Mouse (Mus musculus) 3T3-L1 (cell line): ENCODE results near the gene Atrn.
"Not testable (repeated sequence)": the region's sequence is repeated elsewhere in the genome, so short reads cannot be mapped to it uniquely, and the experiment has no call there.

ENCODE experiments used
- DNase-seq: peaks from one replicate; pipeline ENCODE4 v3.0.0-alpha.2; 2015; ENCODE audit warnings: low read depth, low spot score

Gene Atrn

DNA sequence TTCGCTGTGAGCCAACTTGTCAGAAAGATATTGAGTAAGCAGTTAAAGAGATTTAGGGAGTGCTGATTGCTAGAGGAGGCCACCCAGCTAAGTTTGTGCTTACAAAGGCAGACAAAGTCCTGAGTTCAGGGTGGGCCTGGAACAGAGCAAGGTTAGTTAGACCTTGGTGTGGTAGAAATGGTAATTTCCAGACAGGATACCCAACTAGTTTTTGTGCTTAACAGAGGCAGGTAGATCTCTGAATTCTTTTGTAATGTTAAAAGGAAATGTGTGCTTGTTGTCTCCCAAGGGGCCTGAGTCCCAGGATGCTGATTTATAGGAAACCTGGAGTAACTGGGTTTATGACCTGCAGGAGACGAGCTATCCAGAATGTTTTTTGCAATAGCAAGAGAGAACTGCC is 52.6 kb downstream of the Atrn start:
- no peak for DNase-seq

DNA sequence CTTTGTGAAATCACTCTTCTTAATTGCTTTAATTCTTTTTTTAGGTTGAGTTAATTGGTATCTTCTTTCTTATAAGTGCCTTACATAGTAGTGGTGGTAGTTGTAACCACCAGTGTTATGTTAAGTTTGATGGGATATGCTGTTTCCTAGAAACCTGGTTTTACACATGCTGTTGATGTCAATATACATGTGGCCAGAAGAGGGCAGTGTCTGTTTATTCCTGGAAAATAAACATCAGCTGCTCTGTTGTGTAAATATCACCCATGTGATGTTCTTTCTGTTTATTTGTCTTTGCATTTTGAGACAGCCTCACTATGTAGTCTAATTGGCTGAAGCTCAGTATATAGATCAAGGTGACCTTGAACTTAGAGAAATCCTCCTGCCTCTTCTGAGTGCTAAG is 55.6 kb downstream of the Atrn start:
- peak; percentile 89 for DNase-seq

DNA sequence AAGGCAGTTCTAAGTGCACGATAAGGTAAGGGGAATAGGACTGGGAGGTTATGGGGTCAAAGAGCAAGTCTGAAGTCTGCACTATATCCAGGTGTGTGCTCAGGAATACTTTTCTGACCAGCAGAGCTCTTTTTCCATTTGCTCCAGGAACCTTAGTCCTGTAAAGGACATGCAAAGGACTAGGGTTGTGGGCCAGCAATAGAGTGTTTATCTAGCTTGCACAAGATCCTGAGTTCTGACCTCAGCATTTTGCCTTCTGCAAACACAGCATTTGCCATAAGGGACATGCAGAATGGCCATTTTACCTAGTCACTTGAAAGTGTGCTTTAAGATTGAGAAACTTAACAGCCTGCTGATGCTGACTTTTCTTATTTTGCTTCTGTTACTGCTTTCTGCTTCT is 58.7 kb downstream of the Atrn start:
- no peak for DNase-seq

DNA sequence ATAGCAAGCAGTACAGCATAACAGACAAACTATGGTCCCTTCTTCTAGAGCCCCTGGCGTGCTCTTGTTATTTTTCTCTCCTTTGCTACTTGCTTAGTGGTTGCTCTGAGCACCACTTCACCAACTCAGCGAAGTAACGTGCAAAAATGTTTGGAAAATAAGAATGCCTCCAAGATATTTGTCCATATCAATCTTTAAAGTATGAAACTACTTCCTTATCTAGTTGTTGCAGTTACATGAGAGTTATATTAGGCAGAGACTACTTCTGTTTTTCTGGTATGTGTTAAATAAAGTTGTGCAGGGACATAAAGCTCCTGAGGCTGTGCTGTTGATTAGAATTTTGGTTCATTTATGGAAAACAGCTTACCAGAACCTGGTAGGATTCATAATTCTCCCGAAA is 64.7 kb downstream of the Atrn start:
- no peak for DNase-seq

DNA sequence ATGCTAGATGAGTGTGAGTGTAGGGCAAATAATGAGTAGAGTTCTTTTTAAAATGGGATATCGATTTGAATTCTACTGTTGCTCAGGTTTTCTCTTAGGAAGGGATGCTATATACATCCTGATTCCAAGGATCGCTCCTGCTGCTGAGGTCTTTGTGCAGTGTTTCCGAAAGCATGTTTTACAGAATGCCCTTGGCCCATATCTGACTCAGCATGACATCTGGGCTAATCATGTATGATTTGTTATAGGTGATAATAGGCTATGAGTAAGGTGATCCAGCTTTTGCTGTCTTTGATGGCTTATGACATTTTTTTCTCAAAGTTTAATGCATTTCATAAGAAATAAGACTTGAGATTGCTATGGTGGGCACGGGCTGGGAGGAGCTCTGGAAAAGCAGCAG is 66.1 kb downstream of the Atrn start:
- DNase-seq = no peak

DNA sequence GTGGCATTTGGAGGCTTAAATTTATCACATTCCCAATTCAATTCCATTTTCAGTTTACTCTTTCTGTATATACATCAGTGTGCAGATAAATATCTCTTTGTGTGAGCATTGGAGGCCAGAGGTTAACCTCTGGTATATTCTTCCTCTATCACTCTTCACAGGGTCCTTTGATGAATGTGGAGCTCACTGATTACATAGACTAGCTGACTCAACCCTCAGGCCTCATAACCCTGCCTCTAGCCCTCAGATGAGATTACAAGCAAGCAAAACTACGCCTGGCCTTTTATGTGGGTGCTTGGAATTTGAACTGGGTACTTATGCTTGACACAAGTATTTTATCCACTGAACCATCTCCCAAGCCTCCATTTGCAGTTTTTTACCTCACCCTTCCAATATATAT is 68.6 kb downstream of the Atrn start:
- DNase-seq = no peak

DNA sequence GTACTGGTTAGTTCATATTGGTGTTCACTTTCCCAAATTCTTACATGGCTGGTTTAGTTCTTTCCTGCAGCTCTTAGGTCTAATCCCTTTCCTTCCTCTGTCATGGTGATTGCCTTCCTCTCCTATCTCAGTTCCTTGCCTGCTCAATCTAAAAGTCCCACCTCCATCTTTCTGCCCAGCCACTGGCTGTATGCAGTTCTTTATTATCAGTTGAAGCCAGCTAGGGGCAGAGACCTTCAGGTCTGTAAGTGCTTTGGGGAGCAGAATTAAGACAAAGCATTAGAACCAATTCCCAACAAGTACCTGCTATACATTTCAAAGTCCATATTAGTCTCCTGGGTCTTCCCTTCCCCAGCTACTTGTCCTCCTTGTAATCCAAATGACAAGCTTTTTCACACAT is 71.3 kb downstream of the Atrn start:
- DNase-seq = no peak

DNA sequence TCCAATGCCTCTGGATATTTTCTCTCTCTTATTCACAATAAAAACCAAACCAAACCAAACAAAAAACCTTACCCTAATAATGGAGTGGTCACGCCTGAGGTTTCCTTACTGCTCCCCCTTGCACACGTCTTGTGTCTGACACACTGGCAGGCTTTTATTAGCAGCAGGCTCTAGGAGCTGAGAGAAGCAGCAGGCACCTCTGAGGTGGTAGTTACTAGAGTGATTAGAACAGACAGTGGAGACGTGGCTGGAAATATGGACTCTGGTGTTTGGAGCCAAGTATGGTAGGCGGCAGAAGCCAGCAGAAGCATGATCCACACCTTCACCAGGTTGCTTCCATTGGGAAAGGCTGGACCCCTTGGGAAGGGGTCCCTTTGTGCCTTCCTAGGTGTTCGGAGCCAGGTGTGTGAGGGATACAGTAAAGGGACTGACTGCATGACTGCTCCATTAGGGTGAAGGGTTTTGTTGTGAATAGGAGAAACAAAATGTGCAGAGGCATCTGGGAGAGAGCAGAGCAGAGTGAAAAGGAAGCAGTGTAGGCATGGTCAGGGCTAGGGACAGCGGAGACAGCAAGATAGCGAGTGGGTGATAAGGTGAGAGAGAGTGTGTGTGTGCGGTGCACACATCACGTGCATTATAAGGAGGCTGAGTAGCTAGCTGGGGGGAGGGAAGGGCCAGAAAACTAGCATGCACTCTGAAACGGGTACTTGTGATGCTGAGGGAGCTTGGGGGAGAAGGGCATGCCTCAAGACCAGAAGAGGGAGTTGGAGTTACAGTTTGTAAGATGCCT is 72.0 kb downstream of the Atrn start:
- DNase-seq = no peak

DNA sequence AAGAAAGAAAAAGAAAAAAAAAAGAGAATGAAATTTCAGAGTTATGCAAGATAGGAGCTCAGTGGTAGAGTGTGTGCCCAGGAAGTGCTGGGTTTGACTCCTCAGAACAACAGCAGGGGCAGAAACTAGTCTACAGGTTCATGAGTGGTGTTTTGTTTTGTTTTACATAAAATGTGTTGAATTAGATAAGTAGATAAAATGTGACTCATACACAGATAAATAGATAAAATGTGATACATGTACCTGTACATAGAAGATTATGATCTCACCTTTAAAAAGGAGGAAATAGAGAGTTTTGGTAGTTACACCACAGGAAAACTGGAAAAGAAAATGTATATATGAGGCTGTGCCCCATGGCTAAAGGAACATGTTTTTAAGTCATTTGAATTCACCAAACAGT is 72.8 kb downstream of the Atrn start:
- no peak for DNase-seq

DNA sequence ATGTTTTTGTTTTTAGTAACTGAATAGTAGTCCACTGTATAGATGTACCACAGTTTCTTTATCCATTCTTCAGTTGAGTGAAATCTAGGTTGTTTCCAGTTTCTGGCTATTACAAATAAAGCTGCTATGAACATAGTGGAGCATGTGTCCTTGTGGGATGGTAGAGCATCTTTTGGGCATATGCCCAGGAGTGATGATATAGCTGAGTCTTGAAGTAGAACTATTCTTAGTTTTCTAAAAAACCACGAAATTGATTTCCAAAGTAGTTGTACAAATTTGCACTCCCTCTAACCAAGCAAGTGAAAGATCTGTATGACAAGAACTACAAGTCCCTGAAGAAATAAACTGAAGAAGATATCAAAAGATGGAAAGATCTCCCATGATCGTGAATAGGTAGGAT is 86.5 kb downstream of the Atrn start:
- no peak for DNase-seq

DNA sequence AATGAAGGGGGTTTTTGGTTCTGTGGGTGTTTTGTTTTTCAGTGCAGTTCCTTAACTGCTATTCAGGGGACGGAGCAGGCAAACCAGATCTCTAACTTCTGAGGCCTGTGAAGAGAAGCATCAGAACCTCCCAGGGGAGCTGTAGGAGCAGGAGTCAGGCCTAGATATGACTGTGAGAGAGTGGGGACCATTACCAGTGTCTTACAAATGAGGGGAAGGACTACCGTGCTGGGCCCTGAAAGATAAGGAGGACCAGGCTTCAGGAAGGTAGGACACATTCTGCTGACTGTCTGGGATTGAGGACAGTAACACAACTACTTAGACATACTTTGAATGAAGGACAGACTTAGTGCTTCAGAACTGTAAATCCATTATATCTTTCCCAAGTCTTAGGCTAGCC is 102.8 kb downstream of the Atrn start:
- no peak for DNase-seq

DNA sequence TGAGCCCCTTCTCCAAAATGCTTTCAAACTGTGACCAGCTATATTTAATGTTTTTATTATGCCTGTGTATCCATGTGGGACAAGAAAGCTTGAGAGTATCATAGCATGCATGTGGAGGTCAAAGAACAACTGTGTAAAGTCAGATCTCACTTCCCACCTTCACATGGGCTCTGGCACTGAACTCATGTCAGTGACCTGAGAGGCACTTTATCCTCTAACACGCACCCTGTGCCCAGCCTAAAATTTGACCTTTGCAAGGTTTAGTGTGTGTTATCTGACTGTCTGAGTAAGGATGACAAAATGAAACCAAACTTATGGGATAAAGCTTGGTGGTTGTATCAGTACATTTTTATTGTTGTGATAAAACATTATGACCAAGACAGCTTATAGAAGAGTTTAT is 104.3 kb downstream of the Atrn start:
- DNase-seq = no peak

DNA sequence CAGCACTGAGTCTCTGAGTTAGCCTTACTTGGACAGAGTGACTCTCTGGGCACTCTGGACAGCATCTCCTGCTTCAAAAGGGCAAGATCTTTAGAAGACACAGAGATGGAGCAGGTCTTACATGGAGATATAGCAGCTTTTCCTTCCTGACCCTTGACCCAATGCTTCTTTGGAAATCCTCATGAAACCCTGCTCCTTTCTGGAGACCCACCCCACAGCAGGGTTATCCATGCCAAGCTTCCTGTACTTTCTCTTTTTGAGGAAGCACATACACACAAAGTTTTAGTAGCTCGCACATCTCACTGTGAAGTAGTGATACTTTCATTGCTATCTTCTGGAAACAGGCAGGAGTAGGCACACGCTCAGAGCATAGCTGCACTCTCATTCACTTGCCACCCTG is 118.9 kb downstream of the Atrn start:
- DNase-seq = no peak

DNA sequence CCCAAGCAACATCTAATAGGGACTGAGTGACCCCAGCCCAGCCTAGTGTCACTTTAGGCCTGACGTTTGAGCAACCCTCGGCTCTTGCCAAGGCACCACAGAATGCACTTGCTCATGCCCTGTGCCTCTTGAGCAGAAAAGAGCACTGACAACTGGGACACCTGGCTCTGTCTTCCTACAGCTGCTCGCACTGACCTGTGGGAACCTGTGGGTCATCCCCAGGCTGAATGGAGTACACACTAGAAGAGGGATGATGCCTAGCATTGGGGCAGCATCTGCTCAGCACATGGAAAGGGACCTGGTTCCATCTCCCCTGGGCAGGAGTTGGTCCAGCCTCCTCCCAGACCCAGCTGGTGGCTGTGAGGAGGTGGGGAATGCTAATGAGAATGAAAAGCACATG is 120.6 kb downstream of the Atrn start:
- DNase-seq = no peak

DNA sequence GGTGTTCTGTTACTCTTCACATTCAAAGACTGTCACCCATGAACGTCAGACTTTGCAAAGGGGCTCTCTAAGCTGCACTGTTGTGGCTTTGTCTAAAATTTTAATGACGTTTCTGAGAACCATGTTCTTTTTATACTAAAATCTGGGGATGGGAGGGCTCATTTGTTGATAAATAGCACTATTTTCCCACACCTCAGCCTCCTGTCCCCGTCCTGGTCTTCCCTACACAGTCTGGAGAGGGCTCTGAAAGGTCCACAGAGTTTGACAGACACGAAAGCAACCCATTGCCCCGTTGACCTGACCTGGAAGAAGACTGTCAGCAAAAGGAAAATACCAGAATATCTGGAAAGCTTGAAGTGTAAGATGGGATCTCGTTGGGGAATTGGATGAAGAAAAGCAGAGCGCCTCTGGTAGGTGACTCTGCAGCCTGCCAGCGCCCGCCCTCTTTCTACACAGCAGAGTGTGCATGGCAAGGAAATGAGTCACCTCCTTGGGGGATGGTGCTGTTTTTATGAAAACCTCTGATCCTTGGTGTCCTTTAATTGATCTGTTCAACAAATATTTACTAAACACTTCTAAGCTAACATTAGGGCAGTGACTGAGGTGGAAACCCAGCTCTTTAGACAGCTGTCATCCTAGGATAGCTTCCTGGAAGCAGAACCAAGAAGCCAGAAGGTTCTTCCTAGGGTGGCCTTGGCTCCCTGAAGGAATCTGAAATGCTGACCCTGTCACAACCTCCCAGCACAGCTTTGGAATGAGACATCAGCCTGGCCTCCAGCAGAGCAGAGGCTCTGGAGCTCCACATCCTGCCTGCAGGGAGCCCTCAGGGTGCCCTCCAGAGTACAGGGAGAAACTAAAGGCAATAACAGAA is 123.0 kb downstream of the Atrn start:
- DNase-seq = peak; percentile 97

DNA sequence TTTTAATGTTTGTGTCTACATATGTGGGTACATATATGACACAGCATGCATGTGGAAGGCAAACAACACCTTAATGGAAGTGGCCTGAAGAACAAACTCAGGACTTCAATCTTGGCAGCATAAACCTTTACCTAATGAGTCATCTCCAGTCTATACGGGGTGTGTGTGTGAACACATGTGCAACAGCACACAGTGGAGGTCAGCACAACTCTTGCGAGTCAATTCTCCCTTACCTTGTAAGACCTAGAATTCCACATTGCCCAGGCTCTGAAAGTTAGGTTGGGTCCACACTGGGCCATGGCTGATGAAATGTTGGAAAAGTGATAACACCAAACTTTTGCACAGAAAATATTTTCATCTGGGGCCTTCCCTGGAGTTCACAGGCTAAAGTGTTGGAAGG is 124.3 kb downstream of the Atrn start:
- DNase-seq = peak; percentile 62

DNA sequence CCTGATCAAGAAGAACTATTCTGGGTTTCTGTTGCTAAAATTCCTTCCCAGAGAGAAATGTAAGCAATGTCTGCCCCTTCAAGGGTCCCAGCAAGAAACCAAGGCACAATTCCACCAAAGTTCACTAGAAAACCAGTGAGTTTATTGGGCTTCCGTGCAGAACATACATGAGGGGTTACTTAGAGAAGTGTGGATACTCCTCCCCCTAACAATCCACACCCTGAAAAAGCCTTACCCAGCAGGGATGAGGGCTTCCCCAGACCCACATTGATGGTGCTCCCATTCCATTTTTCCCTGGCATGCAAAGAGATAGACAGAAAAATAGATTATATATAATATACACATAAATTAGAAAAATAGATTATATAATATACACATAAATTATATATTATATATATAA is 124.7 kb downstream of the Atrn start:
- DNase-seq = no peak

DNA sequence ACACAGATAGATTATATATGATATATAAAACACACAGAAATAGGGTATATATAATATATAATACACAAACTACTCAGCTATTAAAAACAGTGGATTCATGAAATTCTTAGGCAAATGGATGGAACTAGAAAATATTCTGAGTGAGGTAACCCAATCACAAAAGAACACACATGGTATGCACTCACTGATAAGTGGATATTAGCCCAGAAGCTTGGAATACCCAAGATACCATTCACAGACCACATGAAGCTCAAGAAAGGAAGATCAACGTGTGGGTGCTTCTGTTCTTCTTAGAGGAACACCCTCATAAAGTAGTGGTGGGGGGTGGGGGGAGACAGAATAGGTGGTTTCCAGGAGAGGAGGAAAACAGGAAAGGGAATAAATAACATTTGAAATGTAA is 125.1 kb downstream of the Atrn start:
- DNase-seq = not testable (repeated sequence)

DNA sequence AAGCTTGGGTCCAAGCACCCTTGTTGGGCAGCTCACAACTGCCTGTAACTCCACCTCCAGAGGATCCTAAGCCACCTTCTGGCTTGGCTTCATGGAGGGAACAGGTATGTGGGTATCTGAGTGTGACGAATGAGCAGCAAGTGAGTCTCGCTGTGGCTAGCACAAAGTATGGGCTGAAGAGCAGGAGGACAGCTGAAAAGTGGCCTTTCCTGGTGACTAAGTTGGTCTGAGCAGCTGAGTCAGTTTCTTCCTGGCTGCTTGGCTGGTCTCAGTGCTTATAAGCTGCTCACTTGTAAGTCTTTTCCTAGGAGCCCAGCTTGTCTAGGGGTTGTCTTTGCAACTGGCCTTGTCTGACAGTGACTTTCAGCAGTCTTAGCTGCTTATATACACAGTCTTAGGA is 130.0 kb downstream of the Atrn start:
- peak; percentile 56 for DNase-seq

DNA sequence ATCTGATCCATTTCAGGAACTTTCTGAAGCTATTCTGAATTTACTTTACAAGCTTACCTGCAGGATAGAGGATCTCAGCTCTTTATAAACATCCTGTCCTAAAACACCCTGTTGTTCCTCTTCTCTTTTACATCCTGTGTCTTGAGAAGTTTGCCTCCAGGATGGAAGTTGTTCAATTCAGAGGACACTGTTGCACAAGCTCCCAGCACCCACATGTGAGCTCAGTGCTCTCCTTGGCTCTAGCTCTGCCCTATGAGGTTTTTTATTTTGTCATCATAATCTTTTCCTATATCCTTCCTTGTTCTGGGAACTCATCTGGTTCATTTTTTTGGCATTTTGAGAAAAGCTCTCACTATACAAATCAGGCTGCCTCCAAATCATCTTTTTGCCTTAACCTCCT is 130.5 kb downstream of the Atrn start:
- DNase-seq = peak; percentile 20

DNA sequence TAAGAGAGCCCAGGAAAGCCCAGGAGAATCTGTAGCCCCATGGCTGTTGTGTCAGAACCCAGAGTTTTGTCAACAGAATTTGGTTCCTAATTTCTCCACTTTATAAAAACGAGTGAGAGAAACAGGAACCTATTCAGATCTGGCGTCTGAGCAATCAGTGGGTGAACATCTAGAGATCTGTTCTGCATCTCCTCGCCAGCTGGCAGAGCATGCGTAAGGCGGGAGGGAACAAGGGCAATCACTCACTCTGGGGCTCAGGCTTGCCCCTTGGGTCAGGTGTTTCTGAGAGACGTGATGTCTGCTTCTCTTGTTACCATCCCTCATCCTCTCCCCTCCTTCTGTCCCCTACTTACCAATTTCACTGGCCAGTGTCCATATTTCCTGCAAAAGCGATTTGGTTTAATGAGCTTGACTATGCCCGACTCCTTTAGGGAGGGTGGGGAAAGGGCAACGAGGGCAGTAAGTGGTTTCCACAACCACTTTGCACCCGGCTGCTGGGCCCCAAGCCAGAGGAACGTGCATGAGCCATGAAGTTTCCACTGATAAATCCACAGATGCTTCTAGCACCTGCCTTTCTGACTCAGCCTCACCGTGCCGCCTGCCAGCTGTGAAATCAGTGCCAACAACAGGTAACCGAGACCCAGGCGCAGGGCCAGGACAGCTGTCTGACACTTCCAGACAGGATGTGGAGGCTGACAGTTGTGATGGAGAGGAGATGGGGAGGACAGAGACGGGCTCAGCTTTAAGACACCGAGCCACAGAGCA is 131.1 kb downstream of the Atrn start:
- peak; percentile 67 for DNase-seq

DNA sequence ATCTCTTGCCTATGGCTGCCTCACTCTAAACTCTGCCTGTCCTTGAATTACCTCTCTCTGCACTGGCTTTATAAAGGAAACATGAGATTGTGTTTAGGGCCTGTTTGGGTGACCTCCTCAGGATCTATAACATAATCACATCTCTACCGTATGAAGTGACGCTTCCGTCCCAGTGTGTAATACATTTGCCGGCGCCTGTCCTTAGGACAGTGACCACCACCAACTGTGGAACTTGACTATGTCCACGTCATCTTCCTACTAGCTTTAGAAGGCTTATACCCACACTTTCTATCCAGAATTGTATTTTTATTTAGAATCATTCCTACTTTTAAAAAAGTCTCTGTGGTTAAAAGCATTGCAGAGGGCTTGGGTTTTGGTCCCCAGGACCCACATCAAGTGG is 131.9 kb downstream of the Atrn start:
- DNase-seq = no peak
